Mouse (Mus musculus) thymus, postnatal 4 days (tissue): Measurements from ENCODE around the gene Tpsg1.

Experiments
- DNase-seq: peaks from one replicate; pipeline ENCODE4 v3.0.0; 2021

The Tpsg1 gene

GRCm38 (mm10) chr17:25368973-25369372 lies at the start of gene Tpsg1:
Tpsg1 (plus strand) TSS chr17:25369273.
- DNase-seq, result no peak

GRCm38 (mm10) chr17:25320819-25321218 lies 48.3 kb upstream of the Tpsg1 start:
- DNase-seq, result no peak

- no peak for DNase-seq
These were observed 46.1 kb upstream of the Tpsg1 start for GRCm38 (mm10) chr17:25322930-25323329.

GRCm38 (mm10) chr17:25332321-25332720 lies 36.8 kb upstream of the Tpsg1 start:
- no peak for DNase-seq

GRCm38 (mm10) chr17:25333943-25334342 lies 35.1 kb upstream of the Tpsg1 start:
- peak; percentile 83 for DNase-seq

GRCm38 (mm10) chr17:25338218-25338617 lies 30.9 kb upstream of the Tpsg1 start:
- no peak for DNase-seq

- DNase-seq, result no peak
These were observed 29.1 kb upstream of the Tpsg1 start for GRCm38 (mm10) chr17:25340003-25340402.

GRCm38 (mm10) chr17:25341490-25341889 lies 27.6 kb upstream of the Tpsg1 start:
- no peak for DNase-seq

- DNase-seq, result no peak
These were observed 23.6 kb upstream of the Tpsg1 start, which contains the start of gene Tpsab1 for GRCm38 (mm10) chr17:25345462-25345861. Tpsab1 (minus strand) TSS chr17:25345562.

GRCm38 (mm10) chr17:25361291-25361690 lies 7.8 kb upstream of the Tpsg1 start:
- DNase-seq, result no peak

- peak; percentile 77 for DNase-seq
These were observed 5.3 kb upstream of the Tpsg1 start for GRCm38 (mm10) chr17:25363726-25364125.

GRCm38 (mm10) chr17:25366005-25366404 lies 3.1 kb upstream of the Tpsg1 start, which contains the start of gene Tpsb2:
Tpsb2 (plus strand) TSS chr17:25366305.
- DNase-seq, result no peak

GRCm38 (mm10) chr17:25372491-25372890 lies 3.4 kb downstream of the Tpsg1 start:
- no peak for DNase-seq

- DNase-seq, result no peak
These were observed 4.9 kb downstream of the Tpsg1 start for GRCm38 (mm10) chr17:25374011-25374410.

GRCm38 (mm10) chr17:25394526-25394925 lies 25.5 kb downstream of the Tpsg1 start:
- no peak for DNase-seq

- DNase-seq, result peak; percentile 84
These were observed 28.9 kb downstream of the Tpsg1 start for GRCm38 (mm10) chr17:25397804-25398519.

- DNase-seq, result no peak
These were observed 29.4 kb downstream of the Tpsg1 start for GRCm38 (mm10) chr17:25398520-25398838.

- DNase-seq, result peak; percentile 81
These were observed 31.4 kb downstream of the Tpsg1 start for GRCm38 (mm10) chr17:25400443-25400842.

GRCm38 (mm10) chr17:25401491-25401890 lies 32.4 kb downstream of the Tpsg1 start:
- no peak for DNase-seq

GRCm38 (mm10) chr17:25402224-25402623 lies 33.2 kb downstream of the Tpsg1 start:
- no peak for DNase-seq

GRCm38 (mm10) chr17:25404190-25404589 lies 35.1 kb downstream of the Tpsg1 start:
- DNase-seq, result no peak

GRCm38 (mm10) chr17:25405224-25405895 lies 36.3 kb downstream of the Tpsg1 start:
- no peak for DNase-seq

GRCm38 (mm10) chr17:25406011-25406441 lies 37.0 kb downstream of the Tpsg1 start:
- DNase-seq, result no peak

GRCm38 (mm10) chr17:25407352-25407751 lies 38.3 kb downstream of the Tpsg1 start:
- DNase-seq, result no peak
